8 mouse cellular contexts compared by ENCODE assay signal in the genomic region with DNA sequence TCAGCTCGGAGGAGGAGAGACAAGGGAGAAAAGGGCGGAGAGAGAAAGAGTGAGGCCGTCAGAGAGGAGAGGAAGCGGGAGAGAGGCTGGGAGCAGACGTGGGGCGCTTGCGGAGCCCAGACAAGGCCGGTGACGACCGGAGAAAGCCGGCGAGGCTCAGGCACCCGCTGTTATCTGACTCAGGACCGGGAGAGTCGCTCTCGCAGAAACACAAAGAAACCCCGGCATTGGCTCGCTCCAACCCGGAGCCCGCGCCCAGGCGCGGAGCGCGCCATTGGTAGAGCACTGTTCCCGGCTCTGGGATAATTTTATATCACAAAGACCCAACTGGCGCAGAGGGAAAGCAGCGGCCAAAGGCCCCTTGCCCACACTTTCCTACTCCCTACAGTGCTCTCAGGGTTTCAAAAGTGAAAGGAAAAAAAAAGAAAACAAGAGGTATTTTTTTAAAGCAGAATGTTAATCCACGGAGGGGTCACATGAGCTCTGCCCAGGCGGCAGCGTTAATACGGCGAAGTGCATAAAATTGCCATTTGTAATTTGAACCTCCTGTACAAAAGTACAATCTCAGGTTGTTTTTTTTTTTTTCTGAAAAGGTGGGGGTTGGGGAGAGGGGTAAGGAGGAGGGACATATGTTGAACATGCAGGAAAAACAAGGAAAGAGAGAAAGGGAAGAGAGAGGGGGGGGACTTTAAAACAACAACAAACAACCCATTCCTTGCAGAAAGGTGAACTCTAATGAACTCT. TPM values are rescaled to one million over a fixed set of nuclear protein-coding genes. Genes with fewer than 3 reads are reported as not detected.
DNase-seq lines count a peak whose midpoint lies in the region; ATAC-seq and TF ChIP-seq lines count a peak whose summit lies in the region.

No protein-coding gene starts in this region.

- TF ChIP-seq POLR2A in liver, adult 2 months (IDR thresholded peaks at IDR 0.05; ENCODE audit: extremely low read depth, insufficient read depth, low read length), result 0 out of 2 replicates have a peak, but pooled peaks have one; percentile 8

- H3K4me2 ChIP-seq in forebrain, postnatal 0 days (ENCODE audit: low read depth), result peak overlapping the region; percentile 87
- peak overlapping the region; percentile 87 for H3K4me2 ChIP-seq in intestine, embryonic 16.5 days (ENCODE audit: low read depth, low read length)

- peaks cover 33% of the 10 kb centered on the region for H3K79me2 ChIP-seq in liver, adult 2 months (ENCODE audit: control insufficient read depth, insufficient read depth, low read length)

- no peak for TF ChIP-seq CTCF in liver, adult 2 months (IDR thresholded peaks at IDR 0.05; ENCODE audit: low read depth, low read length)
- no peak for TF ChIP-seq CTCF in forebrain, postnatal 0 days (IDR thresholded peaks at IDR 0.05; ENCODE audit: low read depth)

- no peaks in the 10 kb centered on the region for H3K9me3 ChIP-seq in forebrain, postnatal 0 days (ENCODE audit: low read length)
- no peaks in the 10 kb centered on the region for H3K9me3 ChIP-seq in intestine, embryonic 16.5 days (ENCODE audit: control insufficient read depth, low read length)

- WGBS in liver, adult 2 months, result 1% methylated on average over 33 of the region's 33 CpGs
- WGBS in forebrain, postnatal 0 days, result 3% methylated on average over 33 of the region's 33 CpGs
- under 1% methylated on average over 33 of the region's 33 CpGs for WGBS in intestine, embryonic 16.5 days

- peak overlapping the region; percentile 98 for H3K9ac ChIP-seq in liver, adult 2 months (ENCODE audit: low read depth, low read length)
- H3K9ac ChIP-seq in forebrain, postnatal 0 days, result peak overlapping the region; percentile 69
- H3K9ac ChIP-seq in intestine, embryonic 16.5 days (ENCODE audit: low read depth, low read length), result peak overlapping the region; percentile 96

- H3K27me3 ChIP-seq in liver, adult 2 months (ENCODE audit: control insufficient read depth, insufficient read depth, low read length), result no peaks in the 10 kb centered on the region
- peaks cover 35% of the 10 kb centered on the region for H3K27me3 ChIP-seq in forebrain, postnatal 0 days (ENCODE audit: insufficient read depth, low read length)
- 0 out of 2 replicates have a peak, but pooled peaks cover 2% of the 10 kb centered on the region for H3K27me3 ChIP-seq in intestine, embryonic 16.5 days (replicated peaks; ENCODE audit: control insufficient read depth, insufficient read depth, low read length)

- peaks cover 25% of the 10 kb centered on the region for H3K36me3 ChIP-seq in liver, adult 2 months (ENCODE audit: control insufficient read depth, insufficient read depth, low read length)
- no peaks in the 10 kb centered on the region for H3K36me3 ChIP-seq in forebrain, postnatal 0 days (ENCODE audit: insufficient read depth)
- no peaks in the 10 kb centered on the region for H3K36me3 ChIP-seq in intestine, embryonic 16.5 days (ENCODE audit: control insufficient read depth, insufficient read depth, low read length)

- peak; percentile 81 for DNase-seq in liver, adult 2 months (ENCODE audit: extremely low read depth, low read depth, low spot score)
- DNase-seq in liver, result no peak
- DNase-seq in brain, adult 2 months (ENCODE audit: low read depth, low spot score), result peak; percentile 38
- DNase-seq in forebrain, postnatal 0 days, result no peak
- DNase-seq in lung, postnatal 4 days, result peak; percentile 63 to 65
- DNase-seq in right cerebral cortex, adult 18-20 months, result no peak

- peak overlapping the region; percentile 99 for H3K27ac ChIP-seq in liver, adult 2 months (replicated peaks; ENCODE audit: insufficient read depth, low read depth, low read length)
- H3K27ac ChIP-seq in forebrain, postnatal 0 days (ENCODE audit: low read depth, low read length), result peak overlapping the region; percentile 91
- peak overlapping the region; percentile 100 for H3K27ac ChIP-seq in intestine, embryonic 16.5 days (ENCODE audit: low read length)

- peak overlapping the region; percentile 76 for H3K4me3 ChIP-seq in liver, adult 2 months (ENCODE audit: insufficient read depth, low read depth, low read length)
- peak overlapping the region; percentile 70 for H3K4me3 ChIP-seq in forebrain, postnatal 0 days (ENCODE audit: low read depth, low read length)
- peak overlapping the region; percentile 79 for H3K4me3 ChIP-seq in intestine, embryonic 16.5 days (ENCODE audit: low read length)

- peak; percentile 6; the same call in 1 of the 2 replicates for ATAC-seq in forebrain, postnatal 0 days
- ATAC-seq in intestine, embryonic 16.5 days, result peak; percentile 18
- no peak for ATAC-seq in monocyte, adult 5-6 weeks (replicated peaks; ENCODE audit: insufficient number of reproducible peaks, low FRiP score, low TSS enrichment, poor library complexity, severe bottlenecking)

- peaks cover 19% of the 10 kb centered on the region for H3K4me1 ChIP-seq in liver, adult 2 months (ENCODE audit: control insufficient read depth, insufficient read depth, low read length)
- H3K4me1 ChIP-seq in forebrain, postnatal 0 days (ENCODE audit: insufficient read depth), result no peaks in the 10 kb centered on the region
- H3K4me1 ChIP-seq in intestine, embryonic 16.5 days (ENCODE audit: control insufficient read depth, insufficient read depth, low read length), result peaks cover 26% of the 10 kb centered on the region

RNA-seq across cellular contexts. Expression of a gene that starts 7.5 kb away (rescaled TPM):
- 14.5 and 16.1 TPM in 2 replicates for total RNA-seq in liver, adult 2 months (2014; rRNA removed)
- polyA plus RNA-seq in liver, adult 2 months (2012; rRNA removed), result 64.2 and 84.0 TPM in 2 replicates
- 23.7 and 49.9 TPM in 2 replicates for total RNA-seq in forebrain, postnatal 0 days (2014; rRNA removed)
- 46.4 and 92.8 TPM in 2 replicates for polyA plus RNA-seq in forebrain, postnatal 0 days (2015; fragmentation: Nextera tagmentation; extraction: Ambion mirVana)
- polyA plus RNA-seq in intestine, embryonic 16.5 days (2015; fragmentation: Nextera tagmentation; extraction: Ambion mirVana), result 22.2 and 24.6 TPM in 2 replicates
- not detected in 3 replicates for total RNA-seq in monocyte, adult 5-6 weeks (2017)

Comparison
In these comparisons a context has a peak if more than half of its experiments do, and no peak if none do; other contexts are left out.
1. DNase-seq: peak in liver, adult 2 months (single experiment), brain, adult 2 months (single experiment) and lung, postnatal 4 days (2 of 2); none in liver (single experiment), forebrain, postnatal 0 days (single experiment) and right cerebral cortex, adult 18-20 months (single experiment).
2. RNA of a gene that starts 7.5 kb away (total RNA-seq): 23.7 to 49.9 TPM in forebrain, postnatal 0 days and 14.5 to 16.1 TPM in liver, adult 2 months; not detected in monocyte, adult 5-6 weeks; every median in the first group is over 10 times any median in the second.
3. Peak in every context shown above with its lines, with median percentiles within 50 percentile points of each other: H3K27ac ChIP-seq, H3K4me3 ChIP-seq and H3K9ac ChIP-seq.